Mouse (Mus musculus): ENCODE results near the gene Pcdh10.

DNA sequence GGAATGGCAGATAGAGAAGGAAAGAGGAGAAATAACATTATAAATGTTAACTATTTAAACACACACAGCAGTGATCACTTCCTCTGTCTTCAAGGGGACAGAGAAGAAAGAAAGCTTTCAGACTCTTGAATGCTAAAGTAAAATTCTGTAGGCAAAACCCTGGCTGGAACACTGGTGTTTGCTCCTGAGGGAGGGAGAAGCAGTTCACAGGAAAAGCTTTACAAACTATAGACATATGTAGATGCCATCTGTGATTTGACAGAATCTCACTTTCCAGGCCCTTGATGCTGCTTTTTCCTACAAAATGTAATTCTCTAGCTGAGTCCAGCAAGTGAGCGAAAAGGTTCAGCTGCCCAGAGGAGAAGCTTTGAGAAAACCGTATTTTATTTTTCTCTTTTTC lies 25.0 kb downstream of the Pcdh10 start:
- no peak for TF ChIP-seq USF1 (IDR thresholded peaks at IDR 0.05; ENCODE audit: low read depth)
- TF ChIP-seq CTCF (IDR thresholded peaks at IDR 0.05; ENCODE audit: control insufficient read depth, insufficient read depth, insufficient read length): no peak
- TF ChIP-seq MAX (IDR thresholded peaks at IDR 0.05): no peak
- TF ChIP-seq MYOG (IDR thresholded peaks at IDR 0.05; ENCODE audit: control insufficient read depth, extremely low read depth, insufficient read length): no peak
- no peak for TF ChIP-seq CEBPB (IDR thresholded peaks at IDR 0.05; ENCODE audit: low read depth)
